Mouse (Mus musculus) cerebellum, adult (tissue): Measurements from ENCODE around the gene Gm21970.

Experiments used
- ATAC-seq: cut with Nextera tagmentation; 2 replicates; pipeline ENCODE4 v1.9.2; 2017; ENCODE audit warnings: mild to moderate bottlenecking, moderate library complexity, mixed read lengths; ENCODE audit not compliant: insufficient number of reproducible peaks, low FRiP score, low TSS enrichment

Gm21970 gene

DNA sequence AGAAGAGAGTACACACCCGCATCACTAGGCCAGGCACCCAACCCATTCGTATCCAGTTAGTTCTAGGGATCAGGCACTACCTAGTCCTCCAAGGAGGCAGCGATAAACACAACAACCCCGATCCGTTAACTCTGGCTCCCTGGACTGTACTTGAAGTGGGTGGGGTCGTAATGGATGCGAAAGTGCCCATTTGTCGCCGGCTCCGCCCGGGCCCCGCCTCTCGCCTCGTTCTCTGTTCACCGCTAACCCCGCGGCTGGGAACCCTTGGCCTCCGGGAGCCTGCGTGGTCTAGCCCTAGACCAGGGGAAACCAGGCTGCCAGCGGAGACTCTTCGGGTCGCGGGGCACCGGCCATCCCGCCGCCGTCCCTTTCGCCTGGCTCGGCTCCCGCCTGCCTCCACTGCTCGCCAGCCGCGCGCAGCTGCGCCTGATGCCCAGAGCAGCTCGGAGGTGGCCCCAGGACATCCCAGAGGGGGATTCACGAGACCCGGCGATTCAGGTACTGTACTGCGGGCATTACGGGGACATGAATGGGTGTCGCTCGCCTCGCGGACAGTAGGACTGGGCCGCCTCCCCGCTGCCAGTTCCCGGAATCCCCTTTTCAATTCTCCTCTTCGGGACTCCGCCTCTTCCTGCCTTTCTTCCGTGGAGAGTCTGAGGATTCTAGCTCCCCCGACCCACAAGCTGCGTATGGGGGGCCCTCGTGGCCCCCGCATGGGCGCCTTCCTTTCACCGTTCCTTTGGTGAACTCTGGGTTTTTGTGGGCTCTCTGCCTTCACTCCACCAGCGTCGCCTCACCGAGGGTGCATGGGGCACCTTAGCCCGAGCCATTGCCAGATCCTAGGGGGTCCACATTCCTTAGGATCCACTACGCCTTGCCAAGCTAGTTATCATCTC is 18.7 kb upstream of the Gm21970 start, which contains the start of gene Ifnar2:
Ifnar2 (plus strand) TSS at position 207 of the 896 bp plus-strand sequence.
- ATAC-seq: peak; percentile 90

GRCm38 (mm10) chr16:91373473-91374252 is 17.9 kb upstream of the Gm21970 start:
- no peak for ATAC-seq

DNA sequence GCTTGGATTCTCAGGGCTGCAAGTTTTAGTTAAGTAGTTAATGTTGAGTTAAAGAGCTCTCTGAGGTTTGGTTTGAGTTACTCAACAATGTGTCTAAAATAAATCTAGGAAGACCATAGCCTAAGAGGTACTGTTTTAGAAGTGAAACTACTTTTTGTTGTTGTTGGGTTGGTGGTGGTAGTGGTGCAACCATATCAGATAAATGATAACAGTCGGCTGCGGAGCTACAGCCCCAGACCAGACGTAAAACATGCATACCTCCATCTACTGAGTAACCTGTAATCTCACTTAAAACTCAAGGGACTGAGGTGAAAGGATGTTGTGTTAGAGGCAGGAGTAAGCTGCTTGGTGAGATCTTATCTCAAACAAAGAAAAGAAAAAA is 17.3 kb upstream of the Gm21970 start:
- no peak for ATAC-seq

- no peak for ATAC-seq
These were observed 14.8 kb upstream of the Gm21970 start for GRCm38 (mm10) chr16:91376701-91377100.

DNA sequence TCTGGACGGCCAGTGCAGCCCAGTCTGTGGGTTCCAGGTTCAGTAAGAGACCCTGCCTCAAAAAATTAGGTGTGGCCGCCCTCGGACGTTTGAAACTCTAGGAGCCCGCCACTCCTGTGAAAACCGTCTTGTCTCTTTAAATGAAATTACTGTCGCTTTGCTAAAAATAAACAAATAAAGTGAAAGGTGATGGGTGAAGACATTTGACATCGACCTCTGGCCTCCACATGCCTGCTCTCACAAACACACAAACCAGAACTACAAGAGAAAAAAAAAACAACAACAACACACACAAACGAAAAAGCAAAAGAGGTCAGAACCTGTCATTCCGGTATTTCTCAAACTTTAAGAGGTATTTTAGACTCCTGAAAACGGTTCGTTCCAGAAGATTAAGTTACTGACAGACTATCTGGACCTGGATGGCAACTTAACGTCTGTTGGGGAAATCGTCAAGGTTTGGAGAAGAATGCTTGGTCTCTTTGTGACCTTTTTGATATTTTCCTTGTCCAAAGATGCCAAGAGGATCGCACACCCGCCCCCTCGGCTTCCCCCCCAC is 13.0 kb upstream of the Gm21970 start:
- no peak for ATAC-seq

DNA sequence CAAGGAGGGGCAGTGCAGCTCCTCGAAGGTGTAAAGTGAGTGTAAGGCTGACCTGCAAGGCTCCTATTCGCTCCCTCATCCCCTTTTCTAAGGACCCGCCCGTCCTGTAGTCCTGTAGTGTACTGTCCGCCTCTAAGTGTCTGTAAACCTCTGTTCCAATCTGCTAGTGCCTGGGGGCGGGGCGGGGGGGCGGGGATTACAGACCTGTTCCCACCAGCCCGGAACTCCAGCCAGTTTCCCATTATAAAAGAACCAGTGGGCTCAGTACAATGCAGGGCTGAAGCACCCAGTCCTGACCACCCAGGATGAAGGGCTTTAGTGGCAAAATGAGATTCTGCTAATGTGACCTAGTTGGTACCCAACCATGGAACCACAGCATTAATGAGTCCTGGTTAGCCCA is 12.5 kb upstream of the Gm21970 start:
- no peak for ATAC-seq

- no peak for ATAC-seq
These were observed 12.1 kb upstream of the Gm21970 start for GRCm38 (mm10) chr16:91379412-91379811.

DNA sequence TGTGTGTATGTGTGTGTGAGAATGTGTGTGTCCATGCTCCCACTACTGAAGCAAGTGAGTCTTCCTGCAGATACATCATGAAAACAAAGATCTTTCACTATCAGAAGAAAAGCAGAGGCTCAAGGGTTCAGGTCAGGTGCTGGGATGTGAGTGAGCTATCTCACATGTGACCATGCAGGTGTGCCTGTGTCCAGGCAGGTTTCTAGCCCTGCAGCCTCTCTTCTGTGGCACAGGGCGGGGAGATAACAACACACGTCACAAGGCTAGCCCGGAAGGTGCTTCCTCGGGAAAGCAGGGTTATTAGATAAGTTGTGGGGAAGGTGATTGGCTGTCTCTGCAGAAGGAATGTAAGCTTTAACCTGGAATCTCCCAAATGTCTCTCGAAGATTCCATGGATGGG is 11.4 kb upstream of the Gm21970 start:
- no peak for ATAC-seq

DNA sequence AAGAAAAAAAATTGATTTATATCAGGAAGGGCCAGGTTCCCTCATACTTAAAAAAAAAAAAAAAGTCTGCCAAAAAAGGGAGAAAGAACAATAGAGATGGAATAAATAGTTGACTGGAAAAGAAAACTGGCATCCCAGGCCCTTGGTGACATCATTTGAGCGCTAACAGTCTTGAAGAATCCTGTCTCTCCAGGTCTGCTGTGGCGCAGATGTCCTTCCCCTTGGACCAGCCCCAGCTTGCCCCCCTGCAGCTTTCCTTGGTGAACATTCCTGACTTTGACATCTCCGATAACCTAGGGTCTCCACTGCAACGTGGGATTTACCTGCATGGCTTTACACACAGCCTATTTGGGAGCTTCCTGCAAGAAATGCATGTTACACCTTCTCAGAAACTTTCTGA is 9.9 kb upstream of the Gm21970 start:
- no peak for ATAC-seq

- no peak for ATAC-seq
These were observed 9.2 kb upstream of the Gm21970 start for GRCm38 (mm10) chr16:91382261-91382790.

DNA sequence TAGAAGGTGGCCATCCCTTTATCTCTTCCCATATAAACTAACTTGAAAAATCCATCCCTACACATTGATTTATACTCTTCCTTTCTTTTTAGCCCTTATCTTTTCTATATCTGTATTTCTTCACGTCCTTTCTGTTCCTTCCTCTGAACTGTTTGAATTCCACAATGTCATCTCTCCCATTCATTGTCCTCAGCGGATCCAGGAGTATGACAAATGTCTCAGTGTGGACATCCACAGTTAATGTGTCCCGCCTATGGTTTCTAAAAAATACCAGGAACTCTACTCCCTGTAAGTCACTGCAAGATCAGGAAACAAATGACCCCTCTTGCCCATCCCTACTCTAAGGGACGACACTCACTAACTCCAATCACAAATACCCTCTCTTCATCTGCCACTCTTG is 7.3 kb upstream of the Gm21970 start:
- no peak for ATAC-seq

GRCm38 (mm10) chr16:91385621-91386020 is 5.9 kb upstream of the Gm21970 start:
- no peak for ATAC-seq

GRCm38 (mm10) chr16:91386419-91387120 is 5.0 kb upstream of the Gm21970 start:
- ATAC-seq: no peak

GRCm38 (mm10) chr16:91387121-91387486 is 4.4 kb upstream of the Gm21970 start:
- ATAC-seq: no peak

DNA sequence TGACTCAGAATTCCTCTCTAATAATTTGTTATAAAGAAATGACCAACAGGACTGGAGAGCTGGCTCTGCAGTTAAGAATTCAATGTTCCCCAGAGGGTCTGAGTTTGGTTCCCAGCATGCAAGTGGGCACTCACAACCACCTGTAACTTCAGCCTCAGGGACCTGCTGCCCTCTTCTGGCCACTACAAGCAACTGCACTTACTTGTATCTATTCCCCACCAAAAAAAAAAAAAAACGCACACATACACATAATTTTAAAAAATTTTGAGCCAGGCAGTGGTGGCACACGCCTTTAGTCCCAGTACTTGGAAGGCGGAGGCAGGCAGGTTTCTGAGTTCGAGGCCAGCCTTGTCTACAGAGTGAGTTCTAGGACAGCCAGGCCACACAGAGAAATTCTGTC is 1.4 kb upstream of the Gm21970 start:
- no peak for ATAC-seq

DNA sequence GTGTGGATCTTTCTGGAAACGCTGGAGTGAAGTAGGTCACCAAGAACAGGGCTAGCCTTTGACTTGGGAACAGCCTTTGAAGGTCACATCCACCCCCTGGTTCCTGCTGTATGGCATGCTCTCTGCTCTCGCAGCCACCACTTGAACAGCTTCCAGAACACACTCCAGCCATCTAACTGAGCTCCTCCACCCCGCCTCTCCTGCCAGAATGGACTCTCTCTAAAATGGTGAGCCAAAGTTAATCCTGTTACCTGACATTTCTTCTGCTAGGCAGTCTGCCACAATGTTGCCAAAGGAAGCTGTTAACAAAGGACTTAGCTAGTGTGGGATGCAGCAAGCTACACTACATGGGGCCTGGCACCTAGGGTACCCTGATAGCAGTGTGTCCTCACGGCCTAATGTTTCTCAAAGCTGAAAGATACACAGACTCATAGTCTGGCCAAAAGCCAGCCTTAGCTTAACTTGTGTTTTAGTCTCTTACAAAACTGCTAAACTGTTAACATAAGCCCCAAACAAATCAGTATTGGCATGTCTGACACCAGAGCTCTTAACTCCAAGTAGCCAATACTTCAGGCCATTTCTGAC is 3.4 kb downstream of the Gm21970 start:
- ATAC-seq: no peak

- no peak for ATAC-seq
These were observed 4.3 kb downstream of the Gm21970 start for GRCm38 (mm10) chr16:91395633-91396392.

GRCm38 (mm10) chr16:91396844-91397537 is 5.5 kb downstream of the Gm21970 start:
- no peak for ATAC-seq

GRCm38 (mm10) chr16:91398030-91398429 is 6.5 kb downstream of the Gm21970 start:
- no peak for ATAC-seq
